Mouse (Mus musculus): ENCODE results near the gene Dctn3. TPM values are rescaled to one million over a fixed set of nuclear protein-coding genes. Genes with fewer than 3 reads are reported as not detected.

Gene Dctn3
- polyA plus RNA-seq, 1 experiment from 2014 or later = 64.1 TPM

- no peak overlapping the region for H3K9ac ChIP-seq
- no peaks in the 10 kb centered on the region for H3K36me3 ChIP-seq (replicated peaks)
- H3K4me3 ChIP-seq (replicated peaks) = no peak overlapping the region
- no peaks in the 10 kb centered on the region for H3K4me1 ChIP-seq (replicated peaks)
- H3K27me3 ChIP-seq = peaks cover 11% of the 10 kb centered on the region
- WGBS (ENCODE audit: insufficient replicate concordance) = 62% methylated on average over 11 of the region's 11 CpGs
- no peak for ATAC-seq (ENCODE audit: insufficient read depth)
- H3K9me3 ChIP-seq (replicated peaks) = no peaks in the 10 kb centered on the region
- H3K4me2 ChIP-seq = no peak overlapping the region
- no peak overlapping the region for H3K27ac ChIP-seq (replicated peaks)
Measured at GRCm38 (mm10) chr4:41666646-41667045, 56.3 kb downstream of the Dctn3 start.

- no peak for ATAC-seq (ENCODE audit: insufficient read depth)
- H3K9ac ChIP-seq = no peak overlapping the region
- H3K4me2 ChIP-seq = no peak overlapping the region
- peaks cover 7% of the 10 kb centered on the region for H3K4me1 ChIP-seq (replicated peaks)
- H3K27me3 ChIP-seq = peaks cover 3% of the 10 kb centered on the region; the same call in 1 of the 2 replicates
- no peaks in the 10 kb centered on the region for H3K36me3 ChIP-seq (replicated peaks)
- no peak overlapping the region for H3K4me3 ChIP-seq (replicated peaks)
- no peaks in the 10 kb centered on the region for H3K9me3 ChIP-seq (replicated peaks)
- WGBS (ENCODE audit: insufficient replicate concordance) = 6% methylated on average over 7 of the region's 8 CpGs
- no peak overlapping the region for H3K27ac ChIP-seq (replicated peaks)
Measured at GRCm38 (mm10) chr4:41665009-41665675, 57.8 kb downstream of the Dctn3 start.

Other genes with a start within 250 kb of the Dctn3 start
- gene AI464131, start 220.1 kb downstream of the Dctn3 start, polyA plus RNA-seq (2015; fragmentation: Nextera tagmentation; extraction: Ambion mirVana) = 1.3 and 1.5 TPM in 2 replicates
- gene 1110017D15Rik, start 205.8 kb downstream of the Dctn3 start, polyA plus RNA-seq (2015; fragmentation: Nextera tagmentation; extraction: Ambion mirVana) = not detected in 2 replicates
- gene Fam219a, start 153.6 kb downstream of the Dctn3 start, polyA plus RNA-seq (2015; fragmentation: Nextera tagmentation; extraction: Ambion mirVana) = 0.48 and 0.88 TPM in 2 replicates
- gene Dnaic1, start 153.4 kb downstream of the Dctn3 start, polyA plus RNA-seq (2015; fragmentation: Nextera tagmentation; extraction: Ambion mirVana) = 4.0 and 4.8 TPM in 2 replicates
- 2.3 and 3.3 TPM in 2 replicates for gene Enho, start 82.8 kb downstream of the Dctn3 start, polyA plus RNA-seq (2015; fragmentation: Nextera tagmentation; extraction: Ambion mirVana)
- 0.25 and 0.31 TPM in 2 replicates for gene Cntfr, start 26.1 kb downstream of the Dctn3 start, polyA plus RNA-seq (2015; fragmentation: Nextera tagmentation; extraction: Ambion mirVana)
- gene Il11ra1, start 23.2 kb downstream of the Dctn3 start, polyA plus RNA-seq (2015; fragmentation: Nextera tagmentation; extraction: Ambion mirVana) = 36.0 and 43.2 TPM in 2 replicates
- 29.8 and 31.9 TPM in 2 replicates for gene Rpp25l, start 9.6 kb downstream of the Dctn3 start, polyA plus RNA-seq (2015; fragmentation: Nextera tagmentation; extraction: Ambion mirVana)
- not detected in 2 replicates for gene Arid3c, start 8.0 kb upstream of the Dctn3 start, polyA plus RNA-seq (2015; fragmentation: Nextera tagmentation; extraction: Ambion mirVana)
- gene Galt, start 32.1 kb upstream of the Dctn3 start, polyA plus RNA-seq (2015; fragmentation: Nextera tagmentation; extraction: Ambion mirVana) = 29.9 and 36.0 TPM in 2 replicates
- gene Sigmar1, start 33.0 kb upstream of the Dctn3 start, polyA plus RNA-seq (2015; fragmentation: Nextera tagmentation; extraction: Ambion mirVana) = 47.3 and 59.1 TPM in 2 replicates
- gene Ccl27a, start 51.1 kb upstream of the Dctn3 start, polyA plus RNA-seq (2015; fragmentation: Nextera tagmentation; extraction: Ambion mirVana) = 7.3 and 8.2 TPM in 2 replicates
- not detected in 2 replicates for gene Gm21541, start 180.4 kb upstream of the Dctn3 start, polyA plus RNA-seq (2015; fragmentation: Nextera tagmentation; extraction: Ambion mirVana)
- 0.21 and 0.37 TPM in 2 replicates for gene Gm20878, start 218.4 kb upstream of the Dctn3 start, polyA plus RNA-seq (2015; fragmentation: Nextera tagmentation; extraction: Ambion mirVana)
- not detected in 2 replicates for gene Fam205a4, start 242.9 kb upstream of the Dctn3 start, polyA plus RNA-seq (2015; fragmentation: Nextera tagmentation; extraction: Ambion mirVana)

Measured in liver, embryonic 15.5 days (tissue).